Mouse (Mus musculus) embryonic fibroblast, embryonic 13.5 days (primary cell): ENCODE measurements around the gene Fbxo45.

ENCODE experiments used
- CTCF ChIP-seq: IDR thresholded peaks from 2 replicates; pipeline ENCODE4 v1.5.1; 2011; ENCODE audit warnings: mild to moderate bottlenecking, control low read depth, low read length, moderate library complexity, borderline replicate concordance; ENCODE audit not compliant: insufficient read depth
- POLR2A ChIP-seq: IDR thresholded peaks from 2 replicates; pipeline ENCODE4 v1.6.1; 2011; ENCODE audit warnings: low read depth, mild to moderate bottlenecking, control low read depth, low read length, moderate library complexity

- TF ChIP-seq CTCF (no peak), POLR2A (no peak)
Measured at GRCm38 (mm10) chr16:32282608-32283007, 35.6 kb upstream of the Fbxo45 start.
